Mouse (Mus musculus) granulocyte monocyte progenitor cell, adult 5-6 weeks (primary cell): ENCODE measurements around the gene Col13a1. TPM values are rescaled to one million over a fixed set of nuclear protein-coding genes. Genes with fewer than 3 reads are reported as not detected.

Experiments
- ATAC-seq: replicated peaks from 2 replicates; pipeline ENCODE4 v1.8.0; 2016; ENCODE audit warnings: mild to moderate bottlenecking, moderate TSS enrichment, inconsistent platforms; ENCODE audit not compliant: poor library complexity, severe bottlenecking
- total RNA-seq, 2 experiments: library from RNA; stranded (forward) in 1 of 2; stranded (reverse) in 1 of 2; fragments of 200-712, 200-1000 nt in 1 of 2; fragments of >200 nt in 1 of 2; fragmentation: Nextera tagmentation in 1 of 2; gene quantifications; 2 replicates each; pipeline ENCODE4 v1.2.3; 2014 to 2017

The Col13a1 gene
- total RNA-seq, 2 experiments from 2014 or later, result not detected

- no peak for ATAC-seq
Measured at GRCm38 (mm10) chr10:61974581-61974980, 4.3 kb downstream of the Col13a1 start.

GRCm38 (mm10) chr10:61972041-61972440 lies 6.9 kb downstream of the Col13a1 start:
- ATAC-seq, result no peak

- ATAC-seq, result no peak
Measured at GRCm38 (mm10) chr10:61968003-61968553, 10.8 kb downstream of the Col13a1 start.

GRCm38 (mm10) chr10:61967207-61967606 lies 11.7 kb downstream of the Col13a1 start:
- no peak for ATAC-seq

GRCm38 (mm10) chr10:61965386-61965841 lies 13.5 kb downstream of the Col13a1 start:
- no peak for ATAC-seq

GRCm38 (mm10) chr10:61956718-61957117 lies 22.2 kb downstream of the Col13a1 start:
- ATAC-seq, result no peak

GRCm38 (mm10) chr10:61953916-61954315 lies 25.0 kb downstream of the Col13a1 start:
- no peak for ATAC-seq

- ATAC-seq, result no peak
Measured at GRCm38 (mm10) chr10:61949542-61949941, 29.4 kb downstream of the Col13a1 start.

GRCm38 (mm10) chr10:61944386-61944785 lies 34.5 kb downstream of the Col13a1 start:
- no peak for ATAC-seq

- no peak for ATAC-seq
Measured at GRCm38 (mm10) chr10:61943480-61943879, 35.4 kb downstream of the Col13a1 start.

- no peak for ATAC-seq
Measured at GRCm38 (mm10) chr10:61942719-61943118, 36.2 kb downstream of the Col13a1 start.

- ATAC-seq, result no peak
Measured at GRCm38 (mm10) chr10:61936211-61937121, 42.4 kb downstream of the Col13a1 start.

GRCm38 (mm10) chr10:61931678-61932077 lies 47.2 kb downstream of the Col13a1 start:
- ATAC-seq, result no peak

GRCm38 (mm10) chr10:61929901-61930300 lies 49.0 kb downstream of the Col13a1 start:
- no peak for ATAC-seq

GRCm38 (mm10) chr10:61928725-61929651 lies 49.9 kb downstream of the Col13a1 start:
- peak; percentile 67 for ATAC-seq

GRCm38 (mm10) chr10:61925691-61926090 lies 53.2 kb downstream of the Col13a1 start:
- ATAC-seq, result no peak

GRCm38 (mm10) chr10:61920655-61921365 lies 58.1 kb downstream of the Col13a1 start:
- ATAC-seq, result no peak

GRCm38 (mm10) chr10:61919924-61920654 lies 58.8 kb downstream of the Col13a1 start:
- no peak for ATAC-seq

GRCm38 (mm10) chr10:61919496-61919895 lies 59.4 kb downstream of the Col13a1 start:
- no peak for ATAC-seq
